Mouse (Mus musculus) bone marrow macrophage, adult 2 months (primary cell): ENCODE data around the gene Macrod2. TPM values are rescaled to one million over a fixed set of nuclear protein-coding genes. Genes with fewer than 3 reads are reported as not detected.

Experiments
- H3K27ac ChIP-seq: 2 replicates; pipeline ENCODE4 v1.5.1; 2012; ENCODE audit warnings: low read depth, low read length; ENCODE audit not compliant: insufficient read depth
- H3K4me1 ChIP-seq: 2 replicates; pipeline ENCODE4 v1.6.1; 2012; ENCODE audit warnings: low read length; ENCODE audit not compliant: control insufficient read depth, insufficient read depth
- H3K4me3 ChIP-seq: 2 replicates; pipeline ENCODE4 v1.5.1; 2012; ENCODE audit warnings: mild to moderate bottlenecking, low read length, moderate library complexity; ENCODE audit not compliant: insufficient read depth
- CTCF ChIP-seq: IDR thresholded peaks from 2 replicates; pipeline ENCODE4 v1.5.1; 2012; ENCODE audit warnings: low read depth, mild to moderate bottlenecking, low read length, moderate library complexity
- POLR2A ChIP-seq: IDR thresholded peaks from 2 replicates; pipeline ENCODE4 v1.6.1; 2012; ENCODE audit warnings: mild to moderate bottlenecking, low read depth, low read length, borderline replicate concordance
- polyA plus RNA-seq: library from polyadenylated mRNA; stranded (reverse); fragments of >200 nt; gene quantifications from 2 replicates; pipeline ENCODE4 v1.2.4, GENCODE M21; 2012; ENCODE audit not compliant: missing spikeins, insufficient read depth, insufficient read length

Gene Macrod2
- polyA plus RNA-seq, 1 experiment: 3.0 TPM

GRCm38 (mm10) chr2:141264582-141264981, 869.5 kb downstream of the Macrod2 start:
- Histone ChIP-seq H3K4me3 (no peak overlapping the region), H3K27ac (no peak overlapping the region), H3K4me1 (no peaks in the 10 kb centered on the region)
- no peak for TF ChIP-seq POLR2A
- no peak for TF ChIP-seq CTCF

DNA sequence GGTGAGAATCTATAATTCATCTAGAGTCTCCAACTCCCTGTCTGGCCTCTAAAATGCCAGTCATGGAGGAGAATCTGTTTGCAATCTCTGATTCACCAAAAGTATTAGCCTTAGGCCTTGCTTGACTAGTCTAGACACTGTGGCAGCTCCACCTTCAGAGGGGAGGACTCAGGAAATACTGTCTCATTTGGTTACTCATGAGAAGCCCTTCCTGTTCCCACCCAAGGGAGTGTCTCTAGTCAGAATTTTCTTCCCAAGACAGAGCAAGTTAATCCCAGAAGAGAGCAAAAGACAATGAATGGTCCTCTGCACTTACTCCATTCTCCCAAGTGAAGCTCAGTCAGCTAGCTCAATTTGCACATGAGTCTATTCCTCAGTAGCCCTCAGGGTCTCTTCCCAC, 871.5 kb downstream of the Macrod2 start:
- Histone ChIP-seq H3K4me3 (no peak overlapping the region), H3K27ac (no peak overlapping the region)
- TF ChIP-seq CTCF (no peak), POLR2A (no peak)

DNA sequence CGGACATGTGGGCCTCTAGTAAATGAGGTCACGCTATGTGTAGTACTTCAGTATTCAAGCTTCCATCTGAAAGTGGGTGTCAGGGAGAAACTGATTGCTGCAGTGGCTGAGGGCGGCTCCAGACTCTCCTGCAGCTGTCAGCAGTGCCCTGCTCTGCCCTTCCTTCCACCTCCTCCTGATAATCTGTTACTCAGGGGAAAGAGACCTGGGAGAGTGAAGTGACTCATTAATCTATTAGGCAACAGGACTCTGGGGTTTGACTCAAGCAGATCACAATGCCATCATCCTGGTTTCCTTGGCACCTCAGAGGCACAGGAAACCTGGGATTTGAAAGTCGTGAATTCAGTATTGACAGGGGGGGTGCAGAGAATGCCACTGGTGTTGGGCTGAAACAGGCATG, 876.4 kb downstream of the Macrod2 start:
- no peak overlapping the region for H3K4me3 ChIP-seq
- TF ChIP-seq CTCF (no peak), POLR2A (no peak)
- H3K4me1 ChIP-seq: no peaks in the 10 kb centered on the region
- H3K27ac ChIP-seq: no peak overlapping the region

More for the DNA sequence above, 871.5 kb downstream of the Macrod2 start:
- no peaks in the 10 kb centered on the region for H3K4me1 ChIP-seq

DNA sequence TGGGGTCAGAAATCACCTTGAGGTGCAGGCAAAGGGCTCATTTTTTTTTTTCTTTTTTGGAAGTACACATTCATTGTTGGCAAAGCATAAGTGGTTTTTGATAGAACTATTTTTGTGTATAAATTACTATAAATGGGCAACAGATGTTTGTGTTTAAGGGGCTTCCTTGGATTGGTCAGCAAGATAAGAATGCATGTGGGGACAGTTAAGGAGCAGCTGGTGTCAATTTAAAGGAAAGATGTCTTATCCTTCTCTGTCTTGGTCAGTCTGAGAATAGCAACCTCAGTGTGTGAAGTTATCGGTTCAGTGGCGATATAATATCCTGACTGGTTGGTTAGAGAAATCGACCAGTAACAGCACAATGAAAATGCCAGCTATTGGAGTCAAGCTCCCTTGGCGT, 877.9 kb downstream of the Macrod2 start:
- no peak for TF ChIP-seq POLR2A
- TF ChIP-seq CTCF: no peak
- Histone ChIP-seq H3K4me3 (no peak overlapping the region), H3K4me1 (no peaks in the 10 kb centered on the region), H3K27ac (no peak overlapping the region)

DNA sequence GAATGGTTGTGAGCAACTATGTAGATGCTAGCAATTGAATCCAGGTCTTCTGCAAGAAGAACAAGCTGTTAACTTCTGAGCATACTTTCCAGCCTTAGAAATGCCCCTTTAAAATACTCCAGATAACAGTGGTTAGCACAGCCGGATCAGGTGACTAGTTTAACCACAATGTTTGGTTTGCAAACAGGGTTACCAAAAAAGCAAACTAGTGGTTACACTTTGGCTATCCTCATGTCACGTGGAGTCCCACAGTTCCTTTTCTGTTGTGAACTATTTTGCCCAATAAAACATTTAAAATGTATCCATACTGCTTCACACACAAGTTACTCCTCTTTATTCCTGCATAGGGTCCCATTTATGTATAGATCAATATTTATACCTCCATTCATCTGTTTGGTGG, 879.2 kb downstream of the Macrod2 start:
- no peak overlapping the region for H3K4me3 ChIP-seq
- no peak overlapping the region for H3K27ac ChIP-seq
- TF ChIP-seq CTCF (no peak), POLR2A (no peak)
- no peaks in the 10 kb centered on the region for H3K4me1 ChIP-seq

GRCm38 (mm10) chr2:141279130-141279698, 884.1 kb downstream of the Macrod2 start:
- H3K27ac ChIP-seq: no peak overlapping the region
- TF ChIP-seq CTCF (no peak), POLR2A (no peak)
- no peak overlapping the region for H3K4me3 ChIP-seq
- H3K4me1 ChIP-seq: no peaks in the 10 kb centered on the region

DNA sequence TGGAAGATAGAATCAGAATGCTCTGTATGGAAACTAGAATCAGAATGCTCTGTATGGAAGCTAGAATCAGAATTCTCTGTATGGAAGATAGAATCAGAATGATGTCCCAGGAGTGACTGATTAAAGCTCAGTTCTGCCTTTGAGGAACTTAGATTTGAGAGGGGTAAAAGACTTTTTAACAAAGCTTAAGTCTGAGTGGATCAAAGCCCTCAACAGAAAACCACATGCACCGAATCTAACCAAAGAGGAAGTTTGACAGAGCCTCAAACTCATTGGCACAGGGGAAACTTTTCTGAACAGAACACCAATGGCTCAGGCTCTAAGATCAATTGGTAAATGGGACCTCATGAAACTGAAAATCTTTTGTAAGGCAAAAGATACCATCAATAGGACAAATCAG, 885.7 kb downstream of the Macrod2 start:
- no peak for TF ChIP-seq CTCF
- TF ChIP-seq POLR2A: no peak
- Histone ChIP-seq H3K27ac (no peak overlapping the region), H3K4me3 (no peak overlapping the region)

GRCm38 (mm10) chr2:141286110-141286747, 891.1 kb downstream of the Macrod2 start:
- Histone ChIP-seq H3K27ac (no peak overlapping the region), H3K4me1 (no peaks in the 10 kb centered on the region), H3K4me3 (no peak overlapping the region)
- TF ChIP-seq CTCF (no peak), POLR2A (no peak)

More for the DNA sequence above, 885.7 kb downstream of the Macrod2 start:
- H3K4me1 ChIP-seq: no peaks in the 10 kb centered on the region

GRCm38 (mm10) chr2:141288494-141288893, 893.4 kb downstream of the Macrod2 start:
- Histone ChIP-seq H3K4me1 (no peaks in the 10 kb centered on the region), H3K27ac (no peak overlapping the region), H3K4me3 (no peak overlapping the region)
- TF ChIP-seq POLR2A (no peak), CTCF (no peak)

DNA sequence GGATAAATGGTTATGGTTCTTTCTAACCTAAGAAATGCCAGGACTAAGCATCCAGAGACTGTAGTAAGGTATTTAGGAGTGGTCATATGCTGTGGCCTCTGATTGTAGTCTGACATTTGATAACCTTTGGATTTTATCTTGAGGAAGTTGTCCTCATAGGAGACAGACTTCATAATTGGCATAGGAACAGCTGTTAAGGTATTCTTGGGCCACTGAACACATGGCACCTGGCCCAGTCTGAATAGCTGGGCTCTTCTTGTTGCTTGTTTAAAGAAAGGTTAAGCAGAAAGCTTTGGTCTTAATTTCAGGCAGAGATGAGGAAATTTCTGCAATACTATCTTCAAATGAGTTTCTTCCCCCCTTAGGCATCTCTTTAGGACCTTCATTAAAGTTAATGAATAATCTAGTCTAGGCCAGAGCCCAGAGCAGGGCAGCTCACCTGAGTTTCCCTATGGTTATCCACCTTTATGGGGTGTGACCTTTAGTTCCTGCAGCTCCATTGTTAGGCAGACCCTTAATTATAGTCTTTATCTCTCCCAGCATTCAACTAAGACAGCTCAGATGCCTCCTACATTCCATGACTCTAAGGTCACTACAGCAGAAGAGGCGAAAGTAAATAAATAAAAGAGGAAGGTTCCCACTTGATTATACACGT, 894.1 kb downstream of the Macrod2 start:
- H3K4me3 ChIP-seq: no peak overlapping the region
- H3K27ac ChIP-seq: no peak overlapping the region
- no peak for TF ChIP-seq POLR2A
- TF ChIP-seq CTCF: no peak

More for the DNA sequence above, 894.1 kb downstream of the Macrod2 start:
- H3K4me1 ChIP-seq: no peaks in the 10 kb centered on the region
